Mouse (Mus musculus): ENCODE data around the gene Gaa. TPM values are rescaled to one million over a fixed set of nuclear protein-coding genes. Genes with fewer than 3 reads are reported as not detected.

Gene Gaa
- 27.5 and 28.4 TPM in 2 replicates for polyA plus RNA-seq (2016; fragmentation: Nextera tagmentation; extraction: Ambion mirVana)

DNA sequence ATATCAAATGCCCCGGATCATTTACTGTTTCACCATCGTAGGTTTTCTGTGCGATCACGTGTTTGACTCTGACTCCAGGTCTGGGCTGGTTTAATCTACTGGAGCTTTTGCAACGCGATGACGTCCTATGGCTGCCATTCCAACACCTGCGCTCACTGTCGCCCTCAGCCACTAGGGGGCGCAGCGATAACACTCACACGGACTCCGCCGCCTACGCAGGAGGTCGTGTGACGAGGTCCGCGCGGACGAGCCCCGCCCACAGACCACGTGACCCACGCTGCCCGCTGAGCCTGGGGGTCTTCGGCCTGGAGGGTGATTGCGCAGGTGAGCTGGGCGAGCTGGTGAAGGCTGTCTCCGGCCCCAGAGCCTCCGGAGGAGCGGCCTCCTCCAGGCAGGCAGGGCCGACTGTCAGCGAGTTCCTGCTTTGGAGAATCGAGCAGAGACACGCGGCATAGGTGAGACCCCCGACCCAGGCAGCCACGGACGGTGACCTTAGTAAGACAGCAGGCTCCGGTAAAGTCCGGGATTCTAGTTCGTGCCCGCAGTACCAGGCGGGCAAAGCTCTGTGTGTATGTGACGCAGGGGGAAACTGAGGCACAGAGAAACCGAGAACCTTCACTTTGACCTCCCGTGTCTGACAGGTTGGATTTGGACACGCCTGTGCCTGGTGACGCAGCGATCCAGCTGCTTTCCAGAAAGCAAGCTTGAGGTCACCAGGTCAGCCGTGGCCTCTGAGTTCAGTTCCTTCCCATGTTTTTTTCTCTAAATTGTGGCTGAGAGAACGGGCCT is at the start of gene Gaa:
Gene Gaa (plus strand): TSS at position 120 of the 789 bp plus-strand sequence.
- DNase-seq (ENCODE audit: extremely low spot score, low spot score), result peak; percentile 95
- no peaks in the 10 kb centered on the region; the same call in 1 of the 2 replicates for H3K27me3 ChIP-seq (ENCODE audit: poor library complexity, severe bottlenecking)
- H3K4me3 ChIP-seq, result peak within 1 kb of the TSS; percentile 79
- peaks cover 24% of the 10 kb centered on the region for H3K36me3 ChIP-seq (replicated peaks)
- H3K27ac ChIP-seq, result peak within 1 kb of the TSS; percentile 83
- H3K4me1 ChIP-seq, result peaks cover 26% of the 10 kb centered on the region
- WGBS, result 5% methylated on average over 52 of the region's 52 CpGs
- no peaks in the 10 kb centered on the region for H3K9me3 ChIP-seq

DNA sequence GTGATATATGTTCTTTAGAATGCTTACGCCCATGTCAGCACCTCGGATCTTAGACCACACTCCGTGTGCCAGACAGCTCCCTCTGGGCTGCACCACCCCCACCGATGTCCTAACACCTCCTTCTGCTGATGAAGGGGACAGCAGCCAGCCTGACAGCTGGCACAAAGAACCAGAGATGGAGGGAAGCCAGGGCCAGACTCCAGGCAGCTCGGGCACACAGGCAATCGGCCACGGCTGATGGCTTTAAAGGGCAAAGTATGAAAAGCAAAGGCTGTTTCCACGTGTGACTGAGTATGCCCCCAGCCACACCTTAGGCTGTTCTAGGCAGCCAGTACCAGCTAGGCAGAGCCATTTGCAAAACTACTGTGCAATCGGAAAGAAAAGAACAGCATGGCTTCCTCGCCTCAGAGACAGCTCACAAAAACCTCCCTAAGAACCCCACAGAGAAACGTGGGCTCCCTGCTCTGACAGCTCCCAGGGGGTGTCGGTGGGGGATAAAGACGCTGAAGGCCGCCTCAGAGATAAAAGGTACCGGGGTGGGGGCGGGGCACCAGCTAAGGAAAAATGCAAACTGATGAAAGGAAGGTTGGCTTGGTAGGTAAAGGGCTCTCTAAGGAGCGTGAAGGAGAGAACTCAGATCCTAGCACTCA is 47.7 kb upstream of the Gaa start:
- no peaks in the 10 kb centered on the region for H3K27me3 ChIP-seq (ENCODE audit: poor library complexity, severe bottlenecking)
- peak overlapping the region; percentile 23; the same call in 1 of the 2 replicates for H3K4me3 ChIP-seq
- WGBS, result 12% methylated on average over 17 of the region's 17 CpGs
- H3K9me3 ChIP-seq, result no peaks in the 10 kb centered on the region
- H3K36me3 ChIP-seq (replicated peaks), result peaks cover 48% of the 10 kb centered on the region
- DNase-seq (ENCODE audit: extremely low spot score, low spot score), result no peak
- H3K4me1 ChIP-seq, result peaks cover 85% of the 10 kb centered on the region
- H3K27ac ChIP-seq, result peak overlapping the region; percentile 53

DNA sequence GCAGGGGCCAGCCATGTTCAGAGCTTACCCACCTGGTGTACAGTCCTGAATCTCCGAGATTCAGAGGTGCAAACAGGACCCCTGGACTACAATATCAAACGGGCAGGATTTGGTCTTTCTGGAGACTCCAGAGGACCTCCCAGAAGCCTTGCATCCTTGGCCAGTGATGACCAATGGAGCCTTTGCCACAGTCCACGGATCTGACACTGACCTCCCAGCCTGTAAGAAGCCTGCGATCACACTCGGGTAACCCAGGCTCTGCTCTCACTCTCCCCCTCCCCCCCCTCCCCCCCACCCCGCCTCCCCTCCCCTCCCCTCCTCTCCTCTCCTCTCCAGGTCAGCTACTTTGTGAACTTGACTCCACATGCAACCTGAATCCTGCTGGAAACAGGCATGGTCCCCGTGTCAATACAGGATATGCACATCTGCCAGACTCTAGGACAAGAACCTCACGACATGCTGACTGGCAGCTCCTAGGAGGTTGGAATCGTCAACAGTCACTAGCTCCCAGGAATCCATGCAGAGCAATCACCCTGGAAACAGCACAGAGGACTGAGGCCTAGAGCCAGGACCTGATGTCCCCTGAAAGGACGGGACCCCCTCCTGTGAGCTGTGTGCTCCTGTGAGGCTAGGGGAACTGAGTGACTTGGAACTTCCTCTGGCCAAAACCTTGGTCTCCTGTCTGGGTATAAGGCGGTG is 45.7 kb upstream of the Gaa start:
- peak overlapping the region; percentile 0; the same call in 1 of the 2 replicates for H3K27ac ChIP-seq
- WGBS, result 56% methylated on average over 10 of the region's 11 CpGs
- no peak overlapping the region for H3K4me3 ChIP-seq
- peaks cover 54% of the 10 kb centered on the region for H3K36me3 ChIP-seq (replicated peaks)
- no peaks in the 10 kb centered on the region for H3K9me3 ChIP-seq
- peaks cover 84% of the 10 kb centered on the region for H3K4me1 ChIP-seq
- no peak for DNase-seq (ENCODE audit: extremely low spot score, low spot score)
- no peaks in the 10 kb centered on the region for H3K27me3 ChIP-seq (ENCODE audit: poor library complexity, severe bottlenecking)

DNA sequence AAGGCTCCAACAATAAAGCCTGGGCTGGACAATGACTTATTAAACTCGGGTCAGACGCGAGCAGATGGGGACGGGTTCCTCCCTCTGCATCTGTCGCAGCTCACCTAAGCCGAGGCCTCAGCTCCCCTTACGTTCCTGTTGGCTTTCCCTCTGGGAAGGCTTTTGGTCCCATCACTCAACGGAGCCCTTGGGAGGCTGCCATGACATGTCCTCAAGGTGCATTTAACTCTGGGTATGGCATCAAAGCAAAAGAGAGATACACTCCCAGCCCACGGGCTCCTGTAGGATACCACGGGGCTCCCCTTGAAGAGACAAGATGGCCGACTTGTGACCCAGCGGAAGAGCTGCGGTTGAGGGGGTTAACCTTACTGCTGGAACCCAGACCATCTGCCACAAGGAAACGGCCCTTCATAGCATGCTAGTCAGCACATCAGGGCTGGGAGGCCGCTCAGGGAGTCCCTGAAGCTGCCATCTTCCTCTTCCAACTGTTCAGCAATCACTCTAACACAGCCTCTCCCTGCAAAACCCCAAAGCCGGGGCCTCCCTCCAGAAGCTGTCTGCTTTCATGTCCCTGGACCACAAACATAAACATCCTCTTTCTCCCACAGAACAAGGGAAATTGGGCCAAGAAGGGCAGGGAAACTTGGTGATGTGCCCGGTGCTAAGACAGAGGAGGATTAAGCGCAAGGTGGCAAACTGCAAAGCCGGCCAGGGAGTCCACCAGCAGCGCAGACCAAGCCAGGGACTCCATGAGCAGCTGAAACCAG is 44.4 kb upstream of the Gaa start:
- H3K27me3 ChIP-seq (ENCODE audit: poor library complexity, severe bottlenecking), result no peaks in the 10 kb centered on the region
- H3K27ac ChIP-seq, result 0 out of 2 replicates have a peak overlapping the region, but pooled peaks have one; percentile 3
- H3K9me3 ChIP-seq, result no peaks in the 10 kb centered on the region
- H3K36me3 ChIP-seq (replicated peaks), result peaks cover 42% of the 10 kb centered on the region
- DNase-seq (ENCODE audit: extremely low spot score, low spot score), result no peak
- H3K4me1 ChIP-seq, result peaks cover 88% of the 10 kb centered on the region
- H3K4me3 ChIP-seq, result no peak overlapping the region
- 90% methylated on average over 20 of the region's 20 CpGs for WGBS

DNA sequence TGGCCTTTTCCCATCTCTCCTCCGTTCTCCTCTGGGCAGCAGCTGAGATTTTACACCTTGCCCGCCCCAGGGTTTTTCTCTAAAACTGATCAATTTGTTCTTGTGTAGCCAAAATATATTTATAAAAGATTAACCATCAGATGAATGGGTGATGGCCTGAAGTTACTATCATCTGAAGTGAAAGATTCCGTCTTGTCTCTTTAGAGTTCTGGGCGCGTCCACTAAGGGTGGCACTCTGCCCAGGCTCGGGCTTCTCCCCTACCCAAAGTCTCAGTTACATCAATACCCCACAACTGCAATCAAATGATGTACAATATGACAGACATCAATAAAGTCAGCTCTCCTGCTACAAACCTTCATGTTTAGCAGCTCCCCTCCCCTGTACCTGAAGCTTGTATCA is 42.8 kb upstream of the Gaa start:
- Histone ChIP-seq H3K27ac (no peak overlapping the region), H3K9me3 (no peaks in the 10 kb centered on the region), H3K27me3 (ENCODE audit: poor library complexity, severe bottlenecking) (no peaks in the 10 kb centered on the region), H3K4me3 (no peak overlapping the region), H3K36me3 (replicated peaks) (peaks cover 35% of the 10 kb centered on the region), H3K4me1 (peaks cover 90% of the 10 kb centered on the region)
- DNase-seq (ENCODE audit: extremely low spot score, low spot score), result no peak
- 94% methylated on average over 6 of the region's 6 CpGs for WGBS

DNA sequence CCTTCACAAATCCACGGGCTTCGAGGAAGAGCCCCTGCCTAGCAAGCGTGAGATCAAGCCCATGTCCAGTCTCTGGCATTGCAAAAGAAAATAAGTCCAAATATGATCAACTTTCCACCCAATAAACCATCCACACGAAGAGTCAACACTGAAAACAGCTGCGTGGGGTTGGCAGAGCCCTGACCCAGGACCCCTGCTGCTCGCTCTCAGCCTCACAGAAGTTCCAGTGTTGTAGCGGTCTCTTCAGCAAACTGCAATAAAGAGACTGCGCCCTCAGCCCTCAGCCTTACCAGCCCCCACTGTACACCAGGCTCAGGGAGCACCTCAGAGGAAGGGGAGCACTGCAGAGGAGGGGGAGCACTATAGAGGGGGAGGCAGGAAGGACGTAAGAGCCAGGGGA is 42.1 kb upstream of the Gaa start:
- Histone ChIP-seq H3K36me3 (replicated peaks) (peaks cover 35% of the 10 kb centered on the region), H3K9me3 (no peaks in the 10 kb centered on the region), H3K27ac (peak overlapping the region; percentile 8; the same call in 1 of the 2 replicates), H3K27me3 (ENCODE audit: poor library complexity, severe bottlenecking) (no peaks in the 10 kb centered on the region), H3K4me3 (peak overlapping the region; percentile 0; the same call in 1 of the 2 replicates), H3K4me1 (peaks cover 90% of the 10 kb centered on the region)
- 84% methylated on average over 9 of the region's 9 CpGs for WGBS
- DNase-seq (ENCODE audit: extremely low spot score, low spot score), result no peak

DNA sequence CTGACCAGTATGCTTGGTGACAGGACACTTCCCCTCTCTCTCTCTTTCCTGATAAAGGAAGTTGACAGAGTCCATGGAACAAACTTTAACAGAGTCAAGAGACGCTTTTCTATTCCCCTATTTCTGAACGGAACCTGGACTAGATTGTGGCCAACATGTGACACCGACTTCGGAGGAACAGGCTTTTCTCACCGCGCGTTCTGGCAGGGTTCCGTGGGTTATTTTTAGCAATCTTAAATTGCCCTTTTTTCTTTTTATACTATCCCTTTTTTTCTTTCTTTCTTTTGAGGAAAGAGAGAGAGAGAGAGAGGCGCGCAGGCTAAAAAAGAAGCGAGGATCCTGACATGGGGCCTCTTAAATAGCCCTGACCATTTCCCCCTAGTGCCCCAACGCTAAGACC is 40.1 kb upstream of the Gaa start:
- H3K27me3 ChIP-seq (ENCODE audit: poor library complexity, severe bottlenecking), result no peaks in the 10 kb centered on the region
- no peak for DNase-seq (ENCODE audit: extremely low spot score, low spot score)
- peak overlapping the region; percentile 79 for H3K4me3 ChIP-seq
- WGBS, result 9% methylated on average over 12 of the region's 12 CpGs
- H3K36me3 ChIP-seq (replicated peaks), result peaks cover 42% of the 10 kb centered on the region
- peak overlapping the region; percentile 92 for H3K27ac ChIP-seq
- no peaks in the 10 kb centered on the region for H3K9me3 ChIP-seq
- H3K4me1 ChIP-seq, result peaks cover 71% of the 10 kb centered on the region

DNA sequence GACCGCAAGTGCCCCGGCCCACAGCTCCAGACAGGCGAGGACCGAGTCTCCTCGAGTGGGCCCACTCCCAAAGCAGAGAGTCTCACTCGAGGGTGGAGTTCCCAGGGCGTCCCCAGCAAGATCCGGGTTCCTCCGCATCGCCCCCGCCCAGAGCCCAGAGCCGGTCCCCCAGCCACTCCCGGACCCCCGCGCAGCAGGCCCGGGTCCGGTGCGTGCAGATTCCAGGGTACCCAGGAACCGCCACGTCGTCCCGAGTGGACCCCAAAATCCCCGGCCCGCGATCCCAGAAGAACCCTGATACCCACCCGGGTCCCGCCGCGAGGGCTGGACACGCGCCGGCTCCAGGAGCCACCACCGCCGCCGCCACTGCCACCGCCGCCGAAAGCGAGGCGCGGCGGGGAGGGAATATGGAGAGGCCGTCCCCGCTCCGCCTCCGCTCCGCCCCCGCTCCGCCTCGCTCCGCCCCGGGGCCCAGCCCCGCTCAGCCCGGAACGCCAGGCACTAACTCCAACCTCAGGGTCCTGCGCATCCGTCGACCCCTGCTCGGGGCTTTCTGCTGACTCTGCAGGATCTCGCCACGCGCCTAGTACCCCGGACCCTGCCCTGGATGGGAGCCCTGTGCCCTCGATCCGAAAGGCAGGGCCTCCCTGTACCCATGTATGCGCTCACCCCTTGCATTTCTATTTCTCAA is 39.5 kb upstream of the Gaa start, which contains the start of the genes Tbc1d16 and Ccdc40:
Gene Tbc1d16 (minus strand): TSS at position 409 of the 691 bp plus-strand sequence.
Gene Ccdc40 (plus strand): TSS at position 482 of the 691 bp plus-strand sequence.
- WGBS, result under 1% methylated on average over 66 of the region's 66 CpGs
- Histone ChIP-seq H3K4me1 (peaks cover 64% of the 10 kb centered on the region), H3K9me3 (no peaks in the 10 kb centered on the region), H3K36me3 (replicated peaks) (peaks cover 42% of the 10 kb centered on the region), H3K27me3 (ENCODE audit: poor library complexity, severe bottlenecking) (no peaks in the 10 kb centered on the region), H3K4me3 (peak within 1 kb of the TSS; percentile 79), H3K27ac (peak within 1 kb of the TSS; percentile 92)
- peak; percentile 86 for DNase-seq (ENCODE audit: extremely low spot score, low spot score)

DNA sequence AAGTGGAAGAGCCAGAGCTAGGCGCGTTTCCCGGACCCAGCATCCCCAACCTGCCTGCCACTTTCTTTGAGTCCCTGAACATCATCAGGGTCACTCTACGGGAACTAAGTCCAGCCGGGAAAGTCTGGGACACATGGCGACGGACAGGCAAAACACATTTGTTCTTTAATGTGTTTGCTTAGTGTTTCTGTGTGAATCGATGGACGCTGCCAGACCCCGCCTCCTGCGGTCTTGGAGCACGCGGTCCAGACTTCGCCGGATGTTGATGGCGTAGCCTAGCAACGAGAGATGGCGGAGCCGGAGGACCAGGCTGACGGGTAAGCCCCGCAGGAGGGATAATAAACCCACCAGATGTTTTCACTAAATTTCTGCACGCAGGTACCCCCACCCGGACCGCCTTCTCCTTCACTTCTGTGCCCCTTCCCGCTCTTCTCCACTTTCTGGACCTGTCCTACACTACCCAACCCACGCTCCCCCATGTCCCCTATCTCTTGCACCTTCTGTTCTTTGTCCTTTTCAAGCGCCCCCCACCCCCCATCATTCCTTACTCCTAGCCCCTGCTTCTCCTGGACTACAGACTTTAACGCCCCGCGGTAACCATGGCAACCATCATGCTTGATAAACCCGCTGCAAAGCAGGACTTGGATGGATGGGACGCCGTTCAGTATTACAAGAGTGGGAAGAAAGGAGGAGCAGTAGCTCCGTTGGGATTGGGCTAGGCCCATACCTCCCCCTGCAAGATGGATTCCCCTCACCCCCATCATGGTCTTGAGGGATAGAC is 38.7 kb upstream of the Gaa start:
- under 1% methylated on average over 34 of the region's 34 CpGs for WGBS
- Histone ChIP-seq H3K36me3 (replicated peaks) (peaks cover 44% of the 10 kb centered on the region), H3K9me3 (peaks cover 2% of the 10 kb centered on the region; the same call in 1 of the 2 replicates), H3K27me3 (ENCODE audit: poor library complexity, severe bottlenecking) (no peaks in the 10 kb centered on the region), H3K27ac (peak overlapping the region; percentile 92), H3K4me1 (peaks cover 56% of the 10 kb centered on the region), H3K4me3 (peak overlapping the region; percentile 79)
- peak; percentile 92 for DNase-seq (ENCODE audit: extremely low spot score, low spot score)

DNA sequence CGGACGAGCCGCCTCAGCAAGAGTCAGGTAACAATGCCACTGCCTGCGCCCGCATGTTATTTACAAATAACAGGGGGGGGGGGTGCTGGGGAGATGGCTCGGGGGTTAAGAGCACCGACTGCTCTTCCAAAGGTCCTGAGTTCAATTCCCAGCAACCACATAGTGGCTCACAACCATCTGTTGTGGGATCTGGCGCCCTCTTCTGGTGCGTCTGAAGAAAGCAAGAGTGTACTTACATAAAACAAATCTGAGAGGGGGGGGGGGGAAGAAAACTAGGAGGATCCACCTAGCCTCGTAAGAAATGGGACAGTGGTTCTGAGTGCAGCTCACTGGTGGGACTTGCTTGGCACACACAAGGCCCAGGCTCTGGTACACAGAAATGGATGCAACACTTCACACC is 32.9 kb upstream of the Gaa start:
- H3K36me3 ChIP-seq (replicated peaks), result peaks cover 75% of the 10 kb centered on the region
- no peaks in the 10 kb centered on the region; the same call in 1 of the 2 replicates for H3K27me3 ChIP-seq (ENCODE audit: poor library complexity, severe bottlenecking)
- peaks cover 39% of the 10 kb centered on the region for H3K4me1 ChIP-seq
- 92% methylated on average over 10 of the region's 10 CpGs for WGBS
- H3K4me3 ChIP-seq, result no peak overlapping the region
- H3K27ac ChIP-seq, result no peak overlapping the region
- peaks cover 11% of the 10 kb centered on the region for H3K9me3 ChIP-seq
- no peak for DNase-seq (ENCODE audit: extremely low spot score, low spot score)

DNA sequence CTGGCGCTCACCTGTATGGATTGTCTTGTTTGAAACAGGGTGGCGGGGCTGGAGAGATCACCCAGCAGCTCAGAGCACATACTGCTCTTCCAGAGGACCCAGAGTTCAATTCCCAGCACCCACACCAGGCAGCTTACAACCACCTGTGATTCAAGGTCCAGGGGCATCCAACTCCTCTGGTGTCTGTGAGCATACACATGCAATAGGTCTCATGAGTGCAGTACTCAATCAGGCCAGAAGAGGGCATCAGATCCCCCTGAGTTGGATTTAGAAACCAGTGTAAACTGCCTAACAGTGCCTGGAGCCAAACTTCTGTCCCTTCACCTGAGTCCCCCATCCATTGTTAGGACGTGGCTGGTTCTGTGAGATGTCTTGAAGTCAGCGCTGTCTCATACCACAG is 32.1 kb upstream of the Gaa start:
- Histone ChIP-seq H3K4me1 (peaks cover 31% of the 10 kb centered on the region), H3K27ac (no peak overlapping the region), H3K27me3 (ENCODE audit: poor library complexity, severe bottlenecking) (no peaks in the 10 kb centered on the region; the same call in 1 of the 2 replicates), H3K9me3 (peaks cover 11% of the 10 kb centered on the region), H3K4me3 (no peak overlapping the region), H3K36me3 (replicated peaks) (peaks cover 83% of the 10 kb centered on the region)
- peak; percentile 65 for DNase-seq (ENCODE audit: extremely low spot score, low spot score)
- WGBS, result 83% methylated on average over 4 of the region's 4 CpGs
